Comparison of ENCODE assay signal across 18 mouse cellular contexts in the genomic region with DNA sequence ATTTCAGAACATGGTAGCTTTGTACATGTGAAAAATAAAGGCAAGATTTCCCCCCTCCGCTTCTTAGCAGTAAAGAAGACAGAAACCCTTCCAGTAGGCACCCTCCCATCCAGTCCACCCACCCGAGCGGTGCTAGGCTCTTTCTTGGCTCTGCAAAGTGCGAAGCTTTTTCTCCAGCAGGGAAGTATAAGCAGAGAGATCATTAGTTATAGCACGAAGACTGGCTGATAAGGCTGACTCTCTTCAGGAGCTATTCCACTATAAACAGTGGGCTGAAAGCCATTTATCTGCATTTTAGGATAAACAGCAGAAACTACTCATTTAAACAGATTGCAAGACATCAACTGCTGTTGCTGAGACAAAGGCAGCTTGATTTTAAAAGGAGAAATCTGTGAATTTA.
DNase-seq lines count a peak whose midpoint lies in the region; ATAC-seq and TF ChIP-seq lines count a peak whose summit lies in the region.
"Had no signal": no experiment of that assay in that cellular context is flagged by ENCODE, and none has a peak within 500 bp of the region (broad histone marks: within the 10 kb centered on the region; RNA-seq: fewer than 3 reads in every experiment).

No protein-coding gene starts in this region.

- no peak for TF ChIP-seq EP300 in lung, postnatal 0 days (IDR thresholded peaks at IDR 0.05)

- H3K9me3 ChIP-seq in lung, embryonic 15.5 days: no peaks in the 10 kb centered on the region
- no peaks in the 10 kb centered on the region for H3K9me3 ChIP-seq in lung, postnatal 0 days (ENCODE audit: low read length)
- peaks cover under 1% of the 10 kb centered on the region; the same call in 1 of the 2 replicates for H3K9me3 ChIP-seq in stomach, embryonic 16.5 days (replicated peaks; ENCODE audit: control insufficient read depth, low read length)
- H3K9me3 ChIP-seq in hindbrain, embryonic 13.5 days: no peaks in the 10 kb centered on the region
- H3K9me3 ChIP-seq: embryonic facial prominence, embryonic 13.5 days had no signal

- H3K9ac ChIP-seq in lung, embryonic 15.5 days: no peak overlapping the region
- H3K9ac ChIP-seq in lung, postnatal 0 days (replicated peaks; ENCODE audit: low read depth): no peak overlapping the region
- H3K9ac ChIP-seq in stomach, embryonic 16.5 days (ENCODE audit: low read length): no peak overlapping the region
- no peak overlapping the region for H3K9ac ChIP-seq in hindbrain, embryonic 13.5 days
- H3K9ac ChIP-seq: embryonic facial prominence, embryonic 13.5 days had no signal

- DNase-seq in layer of hippocampus, adult 2 months (ENCODE audit: low spot score in 2 of 2): peak in 1 of 2 experiments; percentile 42
- no peak for DNase-seq in layer of hippocampus, postnatal 10 days (ENCODE audit: low spot score in 2 of 2)
- no peak for DNase-seq in lung, postnatal 0 days (ENCODE audit: low spot score)
- DNase-seq in brain, embryonic 18.5 days (ENCODE audit: low read depth, low spot score): peak; percentile 26
- DNase-seq: adrenal gland, postnatal 25 days; cerebellum, adult 9-10 months; gastrocnemius, postnatal 10 days; heart, adult 18-20 months; heart, postnatal 4 days; kidney, adult 18-20 months; kidney, postnatal 25 days; lung, adult 2 months had no signal

- 27% methylated on average over 5 of the region's 5 CpGs for WGBS in lung, embryonic 15.5 days
- 37% methylated on average over 5 of the region's 5 CpGs for WGBS in lung, postnatal 0 days
- whole genome bisulfite sequencing in stomach, embryonic 16.5 days: 27% methylated on average over 5 of the region's 5 CpGs
- WGBS in hindbrain, embryonic 13.5 days: 68% methylated on average over 5 of the region's 5 CpGs

- H3K4me1 ChIP-seq in lung, embryonic 15.5 days: peaks cover 5% of the 10 kb centered on the region; the same call in 1 of the 2 replicates
- H3K4me1 ChIP-seq in lung, postnatal 0 days (ENCODE audit: insufficient read depth, low read depth, low read length): no peaks in the 10 kb centered on the region
- H3K4me1 ChIP-seq in stomach, embryonic 16.5 days (ENCODE audit: control insufficient read depth, insufficient read depth, low read length): peaks cover 5% of the 10 kb centered on the region; the same call in 1 of the 2 replicates
- no peaks in the 10 kb centered on the region for H3K4me1 ChIP-seq in hindbrain, embryonic 13.5 days (replicated peaks)
- H3K4me1 ChIP-seq: embryonic facial prominence, embryonic 13.5 days; megakaryocyte, embryonic 14.5 days had no signal

- H3K4me2 ChIP-seq in lung, embryonic 15.5 days: no peak overlapping the region
- H3K4me2 ChIP-seq in lung, postnatal 0 days (replicated peaks; ENCODE audit: low read depth, low read length): no peak overlapping the region
- H3K4me2 ChIP-seq in stomach, embryonic 16.5 days (ENCODE audit: low read depth, low read length): no peak overlapping the region
- H3K4me2 ChIP-seq in hindbrain, embryonic 13.5 days: no peak overlapping the region
- H3K4me2 ChIP-seq: embryonic facial prominence, embryonic 13.5 days; liver, embryonic 11.5 days had no signal

- H3K27ac ChIP-seq in layer of hippocampus, adult 2 months: peak overlapping the region; percentile 32; the same call in 1 of the 2 replicates
- no peak overlapping the region for H3K27ac ChIP-seq in lung, embryonic 15.5 days
- no peak overlapping the region for H3K27ac ChIP-seq in lung, postnatal 0 days (ENCODE audit: low read length)
- H3K27ac ChIP-seq in stomach, embryonic 16.5 days (ENCODE audit: low read length): no peak overlapping the region
- no peak overlapping the region for H3K27ac ChIP-seq in hindbrain, embryonic 13.5 days
- H3K27ac ChIP-seq: embryonic facial prominence, embryonic 13.5 days had no signal

- TF ChIP-seq CTCF in layer of hippocampus, adult 2 months (conservative IDR thresholded peaks at IDR 0.05): no peak
- TF ChIP-seq CTCF in lung, postnatal 0 days (IDR thresholded peaks at IDR 0.05): no peak

- H3K27me3 ChIP-seq in lung, embryonic 15.5 days: no peaks in the 10 kb centered on the region
- H3K27me3 ChIP-seq in lung, postnatal 0 days (replicated peaks; ENCODE audit: insufficient read depth, low read length): no peaks in the 10 kb centered on the region
- no peaks in the 10 kb centered on the region for H3K27me3 ChIP-seq in stomach, embryonic 16.5 days (ENCODE audit: control insufficient read depth, insufficient read depth, low read length)
- no peaks in the 10 kb centered on the region for H3K27me3 ChIP-seq in hindbrain, embryonic 13.5 days
- H3K27me3 ChIP-seq: megakaryocyte, embryonic 14.5 days had no signal

- no peak overlapping the region for H3K4me3 ChIP-seq in layer of hippocampus, adult 2 months
- H3K4me3 ChIP-seq in lung, embryonic 15.5 days: no peak overlapping the region
- H3K4me3 ChIP-seq in lung, postnatal 0 days (ENCODE audit: low read depth, low read length): no peak overlapping the region
- H3K4me3 ChIP-seq in stomach, embryonic 16.5 days (replicated peaks; ENCODE audit: low read length): no peak overlapping the region
- no peak overlapping the region for H3K4me3 ChIP-seq in hindbrain, embryonic 13.5 days
- H3K4me3 ChIP-seq: embryonic facial prominence, embryonic 13.5 days; megakaryocyte, embryonic 14.5 days had no signal

- peak; percentile 85; the same call in 1 of the 2 replicates for ATAC-seq in lung, embryonic 15.5 days (ENCODE audit: borderline replicate concordance, extremely low read depth, low FRiP score, low TSS enrichment)
- no peak for ATAC-seq in lung, postnatal 0 days
- ATAC-seq in stomach, embryonic 16.5 days (ENCODE audit: insufficient read depth, low FRiP score): peak; percentile 71; the same call in 1 of the 2 replicates
- no peak for ATAC-seq in hindbrain, embryonic 13.5 days (ENCODE audit: low FRiP score)

- H3K36me3 ChIP-seq in lung, embryonic 15.5 days: no peaks in the 10 kb centered on the region
- H3K36me3 ChIP-seq in lung, postnatal 0 days (ENCODE audit: insufficient read depth, low read length): no peaks in the 10 kb centered on the region
- H3K36me3 ChIP-seq in stomach, embryonic 16.5 days (ENCODE audit: control insufficient read depth, insufficient read depth, low read length): no peaks in the 10 kb centered on the region
- no peaks in the 10 kb centered on the region for H3K36me3 ChIP-seq in hindbrain, embryonic 13.5 days
- H3K36me3 ChIP-seq: embryonic facial prominence, embryonic 13.5 days had no signal

Comparison
In these comparisons a context has a peak if more than half of its experiments do, and no peak if none do; other contexts are left out.
1. ATAC-seq: peak in lung, embryonic 15.5 days (single experiment) and stomach, embryonic 16.5 days (single experiment); none in lung, postnatal 0 days (single experiment) and hindbrain, embryonic 13.5 days (single experiment).